Mouse (Mus musculus): Measurements from ENCODE around the gene Gpr88.

Gene Gpr88

DNA sequence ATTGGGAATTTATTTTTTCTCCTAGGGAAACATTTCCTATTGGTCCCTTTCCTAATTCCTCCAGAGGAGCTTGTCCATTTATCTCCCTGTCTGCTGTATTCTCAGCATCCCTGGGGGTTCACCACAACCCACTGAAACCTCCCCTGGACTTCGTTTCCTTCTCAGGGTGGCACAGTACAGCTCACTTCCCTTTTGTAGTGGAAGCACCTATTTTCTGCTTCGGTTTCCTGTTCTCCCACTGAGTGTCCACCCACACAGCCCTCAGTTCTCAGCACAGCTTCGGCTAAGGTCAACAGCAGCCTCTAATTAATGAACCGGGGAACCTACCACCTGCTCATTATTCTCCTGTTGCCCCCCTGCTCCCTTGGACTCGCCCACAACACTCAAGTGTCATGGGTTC is 2.8 kb upstream of the Gpr88 start:
- no peak for TF ChIP-seq GATA4 (IDR thresholded peaks at IDR 0.05; ENCODE audit: insufficient replicate concordance, low read length)

GRCm38 (mm10) chr3:116252255-116253040 is 855 bp downstream of the Gpr88 start:
- no peak for TF ChIP-seq GATA4 (IDR thresholded peaks at IDR 0.05; ENCODE audit: insufficient replicate concordance, low read length)

DNA sequence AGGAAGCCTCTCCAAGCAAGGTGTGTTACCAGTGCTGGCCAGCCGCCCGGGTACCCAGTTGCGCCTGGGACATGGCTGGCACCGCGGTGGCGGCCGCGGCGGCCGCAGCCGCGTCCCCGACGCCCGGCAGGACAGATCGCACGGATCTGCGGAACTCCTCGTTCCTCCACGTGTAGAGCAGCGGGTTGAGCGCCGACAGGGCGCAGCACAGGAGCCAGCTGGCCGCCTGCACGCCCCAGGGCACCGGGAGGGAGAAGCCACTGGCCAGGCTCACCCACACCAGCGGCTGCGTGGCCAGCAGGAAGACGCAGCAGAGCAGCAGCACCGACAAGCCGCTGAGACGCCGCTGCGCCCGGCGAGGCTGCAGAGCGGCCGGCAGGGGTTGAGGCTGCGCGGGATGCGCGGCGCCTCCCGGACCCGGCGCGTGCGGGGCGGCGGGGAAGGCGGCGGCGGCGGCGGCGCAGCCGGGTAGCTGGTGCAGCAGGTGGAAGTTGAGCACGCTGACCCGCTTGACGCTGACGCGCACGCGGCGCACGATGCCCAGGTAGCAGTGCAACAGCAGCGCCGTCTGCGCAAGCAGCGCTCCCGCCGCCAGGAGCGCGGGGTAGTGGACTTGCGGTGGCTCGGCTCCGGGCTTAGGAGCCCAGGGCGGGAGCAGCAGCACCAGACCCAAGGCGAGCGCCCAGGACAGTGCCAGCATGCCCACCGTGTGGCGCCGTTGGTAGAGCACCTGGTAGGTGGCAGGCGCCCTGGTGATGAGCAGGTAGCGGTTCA is 1.6 kb downstream of the Gpr88 start:
- no peak for TF ChIP-seq GATA4 (IDR thresholded peaks at IDR 0.05; ENCODE audit: insufficient replicate concordance, low read length)

DNA sequence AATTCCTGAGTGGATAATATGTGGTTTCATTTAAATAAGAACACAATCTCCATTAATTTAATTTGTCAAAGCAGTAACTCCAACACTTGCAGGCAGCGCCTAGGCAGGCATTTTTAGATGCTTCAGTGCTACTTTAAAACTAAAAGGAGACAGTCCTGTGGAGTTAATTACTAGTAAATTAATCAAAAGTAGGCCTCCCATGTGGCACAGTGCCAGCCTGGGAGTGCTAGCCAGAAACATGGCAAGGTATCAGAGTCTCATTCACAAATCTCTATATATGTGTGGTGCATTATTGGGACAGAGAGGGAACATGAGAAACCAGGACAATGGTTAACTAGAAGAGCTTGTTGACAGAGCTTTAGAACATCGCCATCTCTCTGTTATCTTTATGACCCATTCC is 4.3 kb downstream of the Gpr88 start:
- TF ChIP-seq GATA4 (IDR thresholded peaks at IDR 0.05; ENCODE audit: insufficient replicate concordance, low read length), result no peak

DNA sequence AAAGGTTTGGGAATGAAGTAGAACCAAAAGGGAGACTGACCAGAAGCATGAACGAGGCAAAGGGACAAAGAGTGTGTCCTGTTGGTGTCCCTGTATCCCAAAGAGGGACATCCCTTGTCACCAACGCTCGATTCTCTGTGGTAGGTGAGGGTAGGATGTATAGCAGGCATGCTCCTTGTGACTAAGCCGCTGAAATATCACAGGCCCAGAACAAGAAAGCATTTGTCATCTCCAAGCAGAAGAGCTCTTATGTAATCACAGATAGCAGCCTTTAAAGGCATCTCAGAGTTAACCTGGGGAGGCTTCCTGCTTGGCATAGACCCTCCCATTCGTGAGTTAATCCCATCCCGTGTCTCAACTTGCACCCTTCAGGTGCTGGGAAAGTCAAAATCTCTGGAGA is 8.8 kb downstream of the Gpr88 start:
- TF ChIP-seq GATA4 (IDR thresholded peaks at IDR 0.05; ENCODE audit: insufficient replicate concordance, low read length), result no peak

DNA sequence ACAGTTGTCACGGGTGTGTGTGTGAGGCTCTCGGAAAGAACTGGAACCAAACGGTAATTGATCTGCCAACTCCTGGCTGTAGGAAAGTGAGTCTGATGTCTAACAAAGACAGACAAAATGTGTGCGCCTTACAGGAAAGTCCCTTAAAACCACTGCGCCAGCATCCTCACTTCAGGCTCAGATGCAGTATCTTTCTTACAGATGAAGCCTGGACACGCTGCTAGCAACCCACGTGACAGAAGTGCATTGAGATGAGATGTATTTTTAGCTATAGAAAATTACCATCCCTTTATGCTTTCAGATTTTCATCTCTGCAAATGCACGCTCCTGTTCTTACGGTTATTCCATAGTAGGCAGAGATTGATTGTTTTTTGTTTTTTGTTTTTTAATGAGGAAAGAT is 10.6 kb downstream of the Gpr88 start:
- TF ChIP-seq GATA4 (IDR thresholded peaks at IDR 0.05; ENCODE audit: insufficient replicate concordance, low read length), result no peak

- TF ChIP-seq GATA4 (IDR thresholded peaks at IDR 0.05; ENCODE audit: insufficient replicate concordance, low read length), result no peak
These were observed 15.8 kb downstream of the Gpr88 start for GRCm38 (mm10) chr3:116237527-116237926.

- TF ChIP-seq GATA4 (IDR thresholded peaks at IDR 0.05; ENCODE audit: insufficient replicate concordance, low read length), result no peak
These were observed 16.4 kb downstream of the Gpr88 start for GRCm38 (mm10) chr3:116236856-116237255.

DNA sequence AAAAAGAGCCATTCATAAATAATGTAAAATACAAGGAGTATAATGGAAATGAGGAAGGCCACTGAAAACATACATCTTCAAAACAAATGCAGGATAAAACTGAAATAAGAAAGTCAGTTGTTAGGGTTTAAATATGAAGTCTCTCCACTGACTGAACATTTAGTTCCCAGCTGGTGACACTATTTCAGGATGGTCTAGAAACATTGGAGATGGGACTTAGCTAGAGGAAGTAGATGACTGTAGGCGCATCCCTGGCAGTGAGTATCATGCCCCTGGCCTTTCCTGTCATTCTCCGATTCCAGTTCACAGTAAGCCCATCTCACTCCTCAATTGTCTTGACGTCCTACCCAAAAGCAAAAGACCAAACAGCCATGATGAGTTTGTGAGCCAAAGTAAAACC is 19.8 kb downstream of the Gpr88 start:
- TF ChIP-seq GATA4 (IDR thresholded peaks at IDR 0.05; ENCODE audit: insufficient replicate concordance, low read length), result no peak

- no peak for TF ChIP-seq GATA4 (IDR thresholded peaks at IDR 0.05; ENCODE audit: insufficient replicate concordance, low read length)
These were observed 20.5 kb downstream of the Gpr88 start for GRCm38 (mm10) chr3:116232763-116233162.

DNA sequence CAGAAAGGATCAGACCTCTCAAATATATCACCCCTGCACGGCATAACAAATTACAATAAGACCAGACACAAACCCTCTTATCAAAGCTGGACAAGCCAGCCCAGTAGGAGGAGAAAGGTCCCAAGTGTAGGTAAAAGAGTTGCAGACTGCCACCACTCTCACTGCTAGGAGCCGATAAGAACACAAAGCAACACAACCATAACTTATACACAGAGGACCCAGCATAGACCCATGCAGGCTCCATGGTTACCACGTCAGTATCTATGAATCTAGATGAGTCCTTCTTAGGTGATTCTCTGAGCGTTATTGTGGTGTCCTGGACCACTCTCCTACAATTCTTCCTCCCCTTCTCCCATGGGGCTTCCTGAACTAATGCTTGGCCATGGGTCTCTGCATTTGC is 24.0 kb downstream of the Gpr88 start:
- no peak for TF ChIP-seq GATA4 (IDR thresholded peaks at IDR 0.05; ENCODE audit: insufficient replicate concordance, low read length)

- no peak for TF ChIP-seq GATA4 (IDR thresholded peaks at IDR 0.05; ENCODE audit: insufficient replicate concordance, low read length)
These were observed 24.7 kb downstream of the Gpr88 start for GRCm38 (mm10) chr3:116228360-116229245.

- TF ChIP-seq GATA4 (IDR thresholded peaks at IDR 0.05; ENCODE audit: insufficient replicate concordance, low read length), result no peak
These were observed 25.9 kb downstream of the Gpr88 start for GRCm38 (mm10) chr3:116227383-116227782.

DNA sequence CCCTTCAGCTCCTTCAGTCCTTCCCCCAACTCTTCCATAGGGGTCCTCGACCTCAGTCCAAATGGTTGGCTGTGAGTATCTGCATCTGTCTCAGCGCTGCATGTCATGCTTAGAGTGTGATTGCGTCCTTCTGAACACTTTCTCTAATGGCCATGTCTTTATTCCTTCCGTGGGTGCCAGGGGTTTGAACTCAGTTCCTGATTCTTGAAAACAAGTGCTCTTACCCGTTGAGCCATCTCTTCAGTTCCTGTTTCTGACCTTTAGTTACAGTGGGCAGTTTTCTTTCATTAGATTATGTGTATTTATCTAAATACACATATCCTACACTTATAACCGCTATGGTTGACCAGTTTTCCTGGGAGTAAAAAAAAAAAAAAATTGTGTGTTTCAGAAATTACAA is 26.4 kb downstream of the Gpr88 start:
- TF ChIP-seq GATA4 (IDR thresholded peaks at IDR 0.05; ENCODE audit: insufficient replicate concordance, low read length), result no peak

- TF ChIP-seq GATA4 (IDR thresholded peaks at IDR 0.05; ENCODE audit: insufficient replicate concordance, low read length), result no peak
These were observed 30.6 kb downstream of the Gpr88 start for GRCm38 (mm10) chr3:116222511-116223243.

Data from liver, adult (tissue).